Mouse (Mus musculus) MEL (cell line): ENCODE measurements around the gene Ankrd7. TPM values are rescaled to one million over a fixed set of nuclear protein-coding genes. Genes with fewer than 3 reads are reported as not detected.

Source experiments
- DNase-seq: peaks from one replicate; pipeline ENCODE4 v3.0.0; 2011; ENCODE audit warnings: low read depth, low spot score
- H3K27ac ChIP-seq: 2 replicates; pipeline ENCODE4 v1.5.1; 2012; ENCODE audit warnings: low read depth, mild to moderate bottlenecking, control low read depth, low read length, moderate library complexity; ENCODE audit not compliant: control insufficient read depth
- H3K27me3 ChIP-seq, 2 experiments: fragments of 150-350 bp in 1 of 2; sonication (generic) in 1 of 2; 2 replicates each; pipeline ENCODE4 v1.6.1; 2012; ENCODE audit warnings: low read length in 2 of 2, mild to moderate bottlenecking in 2 of 2, improper control_type of control experiment in 1 of 2, moderate library complexity in 1 of 2; ENCODE audit not compliant: insufficient read depth in 2 of 2, control insufficient read depth in 1 of 2
- H3K36me3 ChIP-seq, 2 experiments: 2 replicates each; pipeline ENCODE4 v1.6.1; 2012 to 2014; ENCODE audit warnings: low read length in 2 of 2, improper control_type of control experiment in 1 of 2, inconsistent platforms in 1 of 2, mild to moderate bottlenecking in 1 of 2; ENCODE audit not compliant: insufficient read depth in 2 of 2, control insufficient read depth in 1 of 2
- H3K4me1 ChIP-seq, 2 experiments: fragments of 150-350 bp in 1 of 2; sonication (generic) in 1 of 2; 2 replicates each; pipeline ENCODE4 v1.6.1; 2012; ENCODE audit warnings: low read length in 2 of 2, improper control_type of control experiment in 1 of 2, mild to moderate bottlenecking in 1 of 2; ENCODE audit not compliant: insufficient read depth in 2 of 2, control insufficient read depth in 1 of 2
- H3K4me3 ChIP-seq, 2 experiments: fragments of 150-350 bp in 1 of 2; sonication (generic) in 1 of 2; 2 replicates each; pipeline ENCODE4 v1.5.1; 2012; ENCODE audit warnings: low read depth in 2 of 2, low read length in 2 of 2, mild to moderate bottlenecking in 2 of 2, moderate library complexity in 2 of 2, control low read depth in 1 of 2, improper control_type of control experiment in 1 of 2; ENCODE audit not compliant: control insufficient read depth in 1 of 2, insufficient read depth in 1 of 2
- H3K79me2 ChIP-seq: 2 replicates; pipeline ENCODE4 v1.6.1; 2012; ENCODE audit warnings: mild to moderate bottlenecking, low read length, moderate library complexity; ENCODE audit not compliant: control insufficient read depth, poor library complexity, insufficient read depth
- H3K9ac ChIP-seq: 2 replicates; pipeline ENCODE4 v1.6.1; 2012; ENCODE audit warnings: low read depth, mild to moderate bottlenecking, control low read depth, low read length, moderate library complexity; ENCODE audit not compliant: control insufficient read depth, poor library complexity, severe bottlenecking
- H3K9me3 ChIP-seq: fragments of 150-350 bp; sonication (generic); replicated peaks from 2 replicates; pipeline ENCODE4 v1.6.1; 2012; ENCODE audit warnings: mild to moderate bottlenecking, low read length, improper control_type of control experiment, moderate library complexity; ENCODE audit not compliant: insufficient read depth
- BHLHE40 ChIP-seq: IDR thresholded peaks from 2 replicates; pipeline ENCODE4 v1.6.1; 2012; ENCODE audit warnings: low read depth, mild to moderate bottlenecking, inconsistent platforms, low read length, improper control_type of control experiment, borderline replicate concordance
- CHD1 ChIP-seq: IDR thresholded peaks from 2 replicates; pipeline ENCODE4 v1.6.1; 2012; ENCODE audit warnings: low read depth, mild to moderate bottlenecking, inconsistent platforms, low read length, improper control_type of control experiment
- CHD2 ChIP-seq: IDR thresholded peaks from 2 replicates; pipeline ENCODE4 v1.6.1; 2011; ENCODE audit warnings: low read length, improper control_type of control experiment
- CTCF ChIP-seq, 3 experiments: IDR thresholded peaks in 2 of 3; conservative IDR thresholded peaks in 1 of 3; 2 replicates each; pipeline ENCODE4 v1.5.1; 2011 to 2012; ENCODE audit warnings: low read length in 3 of 3, low read depth in 2 of 3, mild to moderate bottlenecking in 2 of 3, improper control_type of control experiment in 1 of 3, inconsistent platforms in 1 of 3, mixed read lengths in 1 of 3, moderate library complexity in 1 of 3; ENCODE audit not compliant: control insufficient read depth in 1 of 3, insufficient read depth in 1 of 3, poor library complexity in 1 of 3, severe bottlenecking in 1 of 3
- EP300 ChIP-seq, 2 experiments: IDR thresholded peaks; 2 replicates each; pipeline ENCODE4 v1.6.1; 2011; ENCODE audit warnings: improper control_type of control experiment in 2 of 2, low read length in 2 of 2, low read depth in 1 of 2, mild to moderate bottlenecking in 1 of 2
- GATA1 ChIP-seq: IDR thresholded peaks from 2 replicates; pipeline ENCODE4 v1.6.1; 2011; ENCODE audit warnings: low read depth, low read length, improper control_type of control experiment
- HCFC1 ChIP-seq: IDR thresholded peaks from 2 replicates; pipeline ENCODE4 v1.6.1; 2012; ENCODE audit warnings: low read depth, mild to moderate bottlenecking, inconsistent platforms, low read length, improper control_type of control experiment, moderate library complexity
- KAT2A ChIP-seq: conservative IDR thresholded peaks from 2 replicates; pipeline ENCODE4 v1.6.1; 2012; ENCODE audit warnings: low read depth, low read length, improper control_type of control experiment, inconsistent platforms
- MAX ChIP-seq: IDR thresholded peaks from 2 replicates; pipeline ENCODE4 v1.6.1; 2011; ENCODE audit warnings: low read length, improper control_type of control experiment
- MEF2A ChIP-seq: IDR thresholded peaks from 2 replicates; pipeline ENCODE4 v1.6.1; 2014; ENCODE audit warnings: low read depth, mild to moderate bottlenecking, inconsistent platforms, low read length, improper control_type of control experiment; ENCODE audit not compliant: poor library complexity, insufficient replicate concordance, severe bottlenecking; ENCODE audit errors: extremely low read depth
- MXI1 ChIP-seq: IDR thresholded peaks from 2 replicates; pipeline ENCODE4 v1.6.1; 2011; ENCODE audit warnings: mild to moderate bottlenecking, low read depth, low read length, improper control_type of control experiment
- MYB ChIP-seq: IDR thresholded peaks from 2 replicates; pipeline ENCODE4 v1.6.1; 2011; ENCODE audit warnings: mild to moderate bottlenecking, low read depth, low read length, improper control_type of control experiment
- NRF1 ChIP-seq: IDR thresholded peaks from 2 replicates; pipeline ENCODE4 v1.6.1; 2014; ENCODE audit warnings: low read depth, mild to moderate bottlenecking, inconsistent platforms, low read length, improper control_type of control experiment, moderate library complexity; ENCODE audit not compliant: poor library complexity, insufficient read depth, severe bottlenecking
- POLR2AphosphoS2 ChIP-seq: IDR thresholded peaks from 2 replicates; pipeline ENCODE4 v1.6.1; 2011; ENCODE audit warnings: low read length, improper control_type of control experiment
- RAD21 ChIP-seq: IDR thresholded peaks from 2 replicates; pipeline ENCODE4 v1.6.1; 2011; ENCODE audit warnings: mild to moderate bottlenecking, low read depth, low read length, improper control_type of control experiment
- SIN3A ChIP-seq: IDR thresholded peaks from 2 replicates; pipeline ENCODE4 v1.6.1; 2012; ENCODE audit warnings: low read length, improper control_type of control experiment, inconsistent platforms
- SMC3 ChIP-seq: IDR thresholded peaks from 2 replicates; pipeline ENCODE4 v1.6.1; 2011; ENCODE audit warnings: low read depth, low read length, improper control_type of control experiment
- TAL1 ChIP-seq: IDR thresholded peaks from 2 replicates; pipeline ENCODE4 v1.6.1; 2012; ENCODE audit warnings: mild to moderate bottlenecking, inconsistent platforms, low read length, moderate library complexity, mixed read lengths
- TBP ChIP-seq: IDR thresholded peaks from 2 replicates; pipeline ENCODE4 v1.8.0; 2011; ENCODE audit warnings: low read depth, low read length, improper control_type of control experiment
- TCF12 ChIP-seq: IDR thresholded peaks from 2 replicates; pipeline ENCODE4 v1.6.1; 2014; ENCODE audit warnings: low read depth, mild to moderate bottlenecking, inconsistent platforms, low read length, improper control_type of control experiment, moderate library complexity
- UBTF ChIP-seq: IDR thresholded peaks from 2 replicates; pipeline ENCODE4 v1.6.1; 2012; ENCODE audit warnings: low read depth, mild to moderate bottlenecking, inconsistent platforms, low read length, improper control_type of control experiment, moderate library complexity, borderline replicate concordance; ENCODE audit not compliant: insufficient read depth
- USF1 ChIP-seq: IDR thresholded peaks from 2 replicates; pipeline ENCODE4 v1.6.1; 2014; ENCODE audit warnings: low read depth, mild to moderate bottlenecking, inconsistent platforms, low read length, improper control_type of control experiment, moderate library complexity
- USF2 ChIP-seq, 2 experiments: IDR thresholded peaks; 2 replicates each; pipeline ENCODE4 v1.6.1; 2011 to 2012; ENCODE audit warnings: improper control_type of control experiment in 2 of 2, low read length in 2 of 2, borderline replicate concordance in 1 of 2, inconsistent platforms in 1 of 2, low read depth in 1 of 2, mild to moderate bottlenecking in 1 of 2; ENCODE audit not compliant: insufficient read depth in 1 of 2
- ZKSCAN1 ChIP-seq: IDR thresholded peaks from 2 replicates; pipeline ENCODE4 v1.6.1; 2012; ENCODE audit warnings: low read depth, mild to moderate bottlenecking, inconsistent platforms, low read length, improper control_type of control experiment, moderate library complexity
- polyA plus RNA-seq, 2 experiments: library from polyadenylated mRNA; stranded (reverse) in 1 of 2; unstranded in 1 of 2; fragments of >175 nt in 1 of 2; fragments of >200 nt in 1 of 2; gene quantifications; 2 replicates each; pipeline versions ENCODE4 v1.2.1 to v1.2.4; 2012; ENCODE audit warnings: low replicate concordance in 2 of 2, low read depth in 1 of 2; ENCODE audit not compliant: insufficient read length in 2 of 2, insufficient read depth in 1 of 2, missing spikeins in 1 of 2
- total RNA-seq: library from RNA; depleted of rRNA; stranded (reverse); fragments of 300-350 nt; gene quantifications from 2 replicates; pipeline ENCODE4 v1.2.3, GENCODE M21; 2012

Gene Ankrd7
- total and polyA plus RNA-seq, 3 experiments = not detected

GRCm38 (mm10) chr6:18913179-18913578, 47.1 kb downstream of the Ankrd7 start:
- no peak overlapping the region for H3K4me3 ChIP-seq
- no peaks in the 10 kb centered on the region for H3K36me3 ChIP-seq
- H3K4me1 ChIP-seq = no peaks in the 10 kb centered on the region
- TF ChIP-seq CHD2 (no peak), USF2 (IDR thresholded peaks at IDR 0.05; ENCODE audit: borderline replicate concordance in 1 of 2, insufficient read depth in 1 of 2, low read depth in 1 of 2, low read length in 2 of 2) (no peak), HCFC1 (no peak), CTCF (IDR thresholded peaks at IDR 0.05 in 2 of 3, conservative IDR thresholded peaks at IDR 0.05 in 1 of 3; ENCODE audit: control insufficient read depth in 1 of 3, insufficient read depth in 1 of 3, low read depth in 2 of 3, low read length in 3 of 3, poor library complexity in 1 of 3, severe bottlenecking in 1 of 3) (no peak), TAL1 (no peak), EP300 (IDR thresholded peaks at IDR 0.05; ENCODE audit: low read depth in 1 of 2, low read length in 2 of 2) (no peak), MYB (no peak), MXI1 (no peak), ZKSCAN1 (no peak), UBTF (no peak), POLR2AphosphoS2 (no peak), KAT2A (no peak), TCF12 (no peak), CHD1 (no peak), TBP (no peak), MEF2A (no peak)
- peaks cover 0 to 2% of the 10 kb centered on the region in 2 experiments; a peak in 1 of 4 replicates for H3K27me3 ChIP-seq
- H3K27ac ChIP-seq = no peak overlapping the region
- H3K9ac ChIP-seq = no peak overlapping the region
- no peaks in the 10 kb centered on the region for H3K9me3 ChIP-seq
- H3K79me2 ChIP-seq = no peaks in the 10 kb centered on the region
- no peak for DNase-seq

DNA sequence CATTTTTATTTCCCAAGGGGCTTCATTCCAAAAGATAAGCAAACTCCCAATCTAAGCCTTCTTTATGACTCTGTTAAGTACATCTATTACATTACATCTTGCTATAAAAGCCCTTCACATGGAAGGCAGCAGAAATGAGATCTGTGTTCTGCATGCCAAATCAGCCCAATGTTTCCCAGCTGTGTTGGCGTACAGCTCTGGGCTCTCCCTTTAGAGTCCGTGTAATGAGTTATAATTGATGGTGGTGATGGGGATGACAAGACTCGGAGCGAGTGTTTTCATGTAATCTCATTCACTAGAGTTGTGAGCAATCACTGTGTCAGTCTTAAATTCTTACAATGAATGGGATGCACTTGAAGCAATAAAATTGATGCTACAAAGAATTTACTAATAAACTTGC, 49.9 kb downstream of the Ankrd7 start:
- no peak for DNase-seq
- Histone ChIP-seq H3K36me3 (no peaks in the 10 kb centered on the region), H3K9me3 (no peaks in the 10 kb centered on the region), H3K4me1 (no peaks in the 10 kb centered on the region), H3K27ac (no peak overlapping the region), H3K79me2 (no peaks in the 10 kb centered on the region), H3K4me3 (no peak overlapping the region), H3K9ac (no peak overlapping the region), H3K27me3 (no peaks in the 10 kb centered on the region)
- TF ChIP-seq EP300 (IDR thresholded peaks at IDR 0.05; ENCODE audit: low read depth in 1 of 2, low read length in 2 of 2) = no peak

DNA sequence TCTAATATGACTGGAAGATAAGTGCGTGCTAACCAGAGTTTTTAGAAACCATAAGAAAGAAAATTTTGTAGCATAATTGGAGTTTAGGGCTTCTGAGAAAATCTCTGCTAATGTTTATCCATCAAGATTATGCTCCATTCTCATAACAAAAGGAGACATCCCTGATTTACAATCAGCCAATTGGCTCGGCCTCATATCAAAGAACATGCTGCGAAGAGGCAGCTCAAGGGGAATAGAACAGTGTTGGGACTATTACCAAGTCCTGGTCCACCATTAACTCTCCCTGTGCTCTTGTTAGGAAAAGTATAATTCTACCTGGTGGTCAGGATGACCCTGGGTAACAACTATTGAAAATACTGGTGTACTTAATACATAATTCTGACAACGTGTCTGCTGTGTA, 50.4 kb downstream of the Ankrd7 start:
- H3K9me3 ChIP-seq = no peaks in the 10 kb centered on the region
- no peaks in the 10 kb centered on the region for H3K36me3 ChIP-seq
- DNase-seq = no peak
- H3K9ac ChIP-seq = no peak overlapping the region
- no peak overlapping the region for H3K4me3 ChIP-seq
- no peaks in the 10 kb centered on the region for H3K27me3 ChIP-seq
- H3K27ac ChIP-seq = no peak overlapping the region
- TF ChIP-seq TAL1 (no peak), CHD1 (no peak), MAX (no peak), SIN3A (no peak), HCFC1 (no peak), RAD21 (no peak), POLR2AphosphoS2 (no peak), USF1 (no peak), ZKSCAN1 (no peak), SMC3 (no peak), UBTF (no peak), GATA1 (no peak), USF2 (IDR thresholded peaks at IDR 0.05; ENCODE audit: borderline replicate concordance in 1 of 2, insufficient read depth in 1 of 2, low read depth in 1 of 2, low read length in 2 of 2) (no peak), CHD2 (no peak), BHLHE40 (no peak), CTCF (IDR thresholded peaks at IDR 0.05 in 2 of 3, conservative IDR thresholded peaks at IDR 0.05 in 1 of 3; ENCODE audit: control insufficient read depth in 1 of 3, insufficient read depth in 1 of 3, low read depth in 2 of 3, low read length in 3 of 3, poor library complexity in 1 of 3, severe bottlenecking in 1 of 3) (no peak), NRF1 (no peak)
- H3K4me1 ChIP-seq = no peaks in the 10 kb centered on the region
- no peaks in the 10 kb centered on the region for H3K79me2 ChIP-seq
